Mouse (Mus musculus) activated CD4-positive, CD25-positive, alpha-beta regulatory T cell, adult 4 months (primary cell): ENCODE measurements around the gene Mfap1b. TPM values are rescaled to one million over a fixed set of nuclear protein-coding genes. Genes with fewer than 3 reads are reported as not detected.
A peak's percentile ranks its signal among the peaks of the same experiment; 100 is the strongest.

Source experiments
- ATAC-seq: one replicate; pipeline ENCODE4 v1.8.0; 2017
- polyA plus RNA-seq, 2 experiments: library from polyadenylated mRNA; unstranded; fragments of 100-300 nt; shearing (Covaris generic); gene quantifications; one replicate each; pipeline ENCODE4 v1.2.1; 2017

The Mfap1b gene
- polyA plus RNA-seq, 2 experiments from 2014 or later = 82.1 to 109 TPM

GRCm38 (mm10) chr2:121425890-121426289 is 48.0 kb downstream of the Mfap1b start:
- peak; percentile 36 for ATAC-seq

DNA sequence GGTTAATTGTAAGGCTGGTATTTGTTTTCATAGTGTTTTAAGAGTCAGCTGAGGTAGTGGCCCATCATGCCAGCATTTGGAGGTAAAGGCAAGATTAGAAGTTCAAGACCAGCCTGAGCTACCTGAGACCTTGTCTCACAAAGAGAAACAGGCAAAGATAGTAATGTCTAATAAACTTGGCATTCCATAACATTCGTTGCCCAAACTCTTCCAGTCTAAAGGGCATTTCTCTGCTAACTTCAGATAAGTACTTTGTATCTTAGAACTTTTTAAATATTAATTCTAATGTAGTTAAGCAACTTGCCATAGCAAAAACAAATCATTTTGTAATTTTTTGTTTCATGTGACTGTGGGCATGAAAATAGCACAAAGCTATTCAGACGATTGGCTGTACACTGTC is 50.7 kb downstream of the Mfap1b start:
- ATAC-seq = no peak

GRCm38 (mm10) chr2:121418476-121418875 is 55.4 kb downstream of the Mfap1b start:
- ATAC-seq = no peak

GRCm38 (mm10) chr2:121416356-121416755 is 57.5 kb downstream of the Mfap1b start:
- ATAC-seq = no peak

GRCm38 (mm10) chr2:121415591-121415990 is 58.3 kb downstream of the Mfap1b start:
- ATAC-seq = no peak

DNA sequence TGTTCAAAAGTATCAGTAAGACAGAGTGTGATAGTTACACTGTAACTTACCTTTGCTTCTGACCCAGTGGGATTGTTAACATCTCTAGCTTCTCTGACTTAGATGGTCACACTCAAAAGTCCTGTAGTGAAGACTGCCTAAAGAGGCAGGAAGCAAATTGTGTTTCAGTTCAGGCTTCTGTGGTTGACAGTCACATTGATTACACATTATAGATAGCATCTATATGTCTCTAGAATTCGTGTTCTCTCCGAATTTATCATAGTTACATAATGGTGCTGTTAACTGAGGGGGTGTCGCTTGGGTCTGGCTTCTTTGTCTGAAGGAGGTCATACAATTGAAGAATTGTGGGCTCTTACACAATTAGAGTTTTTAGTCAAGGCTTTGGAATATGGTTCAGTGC is 58.8 kb downstream of the Mfap1b start:
- ATAC-seq = no peak

- peak; percentile 38 for ATAC-seq
These were observed 59.7 kb downstream of the Mfap1b start for GRCm38 (mm10) chr2:121414139-121414685.

DNA sequence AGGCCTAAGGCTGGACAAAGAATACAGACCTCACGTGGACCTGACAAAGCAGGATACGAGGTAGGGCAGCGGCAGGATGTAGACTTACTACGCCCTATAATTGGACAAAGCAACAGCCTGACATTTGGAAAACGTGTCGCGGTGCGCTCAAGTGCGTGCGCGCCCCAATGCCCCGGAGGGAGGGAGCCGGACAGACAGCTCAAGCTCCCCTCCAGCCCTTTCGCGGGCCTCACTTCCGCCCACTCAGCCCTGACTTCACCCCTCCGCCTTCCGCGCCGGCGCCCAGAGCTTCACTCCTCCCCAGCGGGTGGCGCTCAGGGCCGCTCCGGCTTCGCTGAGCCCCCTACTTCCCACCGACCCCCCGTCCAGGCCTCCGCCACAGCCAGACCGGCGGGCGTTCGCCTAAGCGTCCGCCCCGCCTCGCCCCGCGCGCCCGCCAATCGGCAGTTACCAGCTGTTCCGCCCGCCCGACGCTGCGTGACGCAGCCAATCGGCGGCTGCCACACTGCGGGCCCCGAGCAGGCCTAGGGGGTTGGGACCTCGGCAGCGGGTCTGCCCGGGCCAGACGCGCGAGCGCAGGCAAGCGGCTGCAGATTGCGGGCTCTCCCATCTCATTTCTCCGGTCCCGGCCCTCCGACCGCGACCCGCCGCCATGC is 60.4 kb downstream of the Mfap1b start, which contains the start of the genes Pdia3 and Catsper2:
TSS of gene Pdia3 (plus strand) at position 389 of the 656 bp plus-strand sequence.
TSS of gene Catsper2 (minus strand) at position 406 of the 656 bp plus-strand sequence.
- ATAC-seq = peak; percentile 78

- no peak for ATAC-seq
These were observed 61.0 kb downstream of the Mfap1b start for GRCm38 (mm10) chr2:121412843-121413386.

Other genes starting within 250 kb of the Mfap1b start
- gene Trp53bp1, start 202.7 kb downstream of the Mfap1b start, polyA plus RNA-seq = 10 to 100 TPM; 22.9 to 30.2 TPM
- gene Map1a, start 184.5 kb downstream of the Mfap1b start, polyA plus RNA-seq = under 1 TPM; 0.10 to 0.32 TPM
- gene Ppip5k1, start 118.7 kb downstream of the Mfap1b start, polyA plus RNA-seq = 1 to 10 TPM; 9.6 to 9.8 TPM
- 1 to 10 TPM in 1 of 2 experiments, under 1 TPM in 1; 0.83 to 1.5 TPM for gene Ckmt1, start 116.4 kb downstream of the Mfap1b start, polyA plus RNA-seq
- gene Strc, start 86.9 kb downstream of the Mfap1b start, polyA plus RNA-seq = under 1 TPM; 0.31 to 0.60 TPM
- gene Pdia3, start 60.3 kb downstream of the Mfap1b start, polyA plus RNA-seq = 1,000 to 10,000 TPM in 1 of 2 experiments, 100 to 1,000 TPM in 1; 658 to 1,122 TPM
- 1 to 10 TPM; 2.3 to 3.8 TPM for gene Catsper2, start 60.3 kb downstream of the Mfap1b start, polyA plus RNA-seq
- gene Ell3, start 29.8 kb downstream of the Mfap1b start, polyA plus RNA-seq = 1 to 10 TPM in 1 of 2 experiments, under 1 TPM in 1; 0.78 to 1.0 TPM
- gene Serf2, start 24.9 kb downstream of the Mfap1b start, polyA plus RNA-seq = 1,000 to 10,000 TPM in 1 of 2 experiments, 100 to 1,000 TPM in 1; 759 to 1,222 TPM
- 100 to 1,000 TPM; 120 to 207 TPM for gene Hypk, start 20.8 kb downstream of the Mfap1b start, polyA plus RNA-seq
- gene Serinc4, start 17.3 kb downstream of the Mfap1b start, polyA plus RNA-seq = not detected
- gene Mfap1a, start 32.6 kb upstream of the Mfap1b start, polyA plus RNA-seq = 10 to 100 TPM; 32.7 to 47.6 TPM
- 10 to 100 TPM; 10.1 to 20.5 TPM for gene Wdr76, start 32.7 kb upstream of the Mfap1b start, polyA plus RNA-seq